Mouse (Mus musculus) heart, adult 8-10 months (tissue): ENCODE measurements around the gene Zfp961. TPM values are rescaled to one million over a fixed set of nuclear protein-coding genes. Genes with fewer than 3 reads are reported as not detected.
"Not testable (repeated sequence)": the region's sequence is repeated elsewhere in the genome, so short reads cannot be mapped to it uniquely, and the experiment has no call there.

Source experiments
- DNase-seq: peaks from one replicate; pipeline ENCODE4 v3.0.0; 2022; ENCODE audit warnings: low spot score
- total RNA-seq, 4 experiments: library from RNA; stranded (reverse); gene quantifications; 2 replicates each; pipeline ENCODE4 v1.2.4; 2022

The Zfp961 gene
- 1 to 10 TPM; 5.4 to 7.5 (median 7.0) TPM for total RNA-seq

GRCm38 (mm10) chr8:71950482-71951221 lies at the start of gene Zfp961:
Gene Zfp961, plus strand, starts transcription at chr8:71951038.
- peak; percentile 99 for DNase-seq

- not testable (repeated sequence) for DNase-seq
These were observed 47.8 kb upstream of the Zfp961 start for GRCm38 (mm10) chr8:71903084-71903483.

- no peak for DNase-seq
These were observed 44.0 kb upstream of the Zfp961 start for GRCm38 (mm10) chr8:71906809-71907208.

GRCm38 (mm10) chr8:71907798-71908257 lies 43.0 kb upstream of the Zfp961 start:
- DNase-seq, result no peak

GRCm38 (mm10) chr8:71908309-71909261 lies 42.3 kb upstream of the Zfp961 start, which contains the start of the genes Zfp882 and Zfp617:
Gene Zfp882, plus strand, starts transcription at chr8:71908608.
Gene Zfp617, plus strand, starts transcription at chr8:71908635.
- DNase-seq, result peak; percentile 92

- no peak for DNase-seq
These were observed 38.6 kb upstream of the Zfp961 start for GRCm38 (mm10) chr8:71912286-71912685.

- peak; percentile 96 for DNase-seq
These were observed 28.1 kb upstream of the Zfp961 start for GRCm38 (mm10) chr8:71922567-71923401.

- no peak for DNase-seq
These were observed 25.0 kb upstream of the Zfp961 start for GRCm38 (mm10) chr8:71925791-71926190.

GRCm38 (mm10) chr8:71926551-71926950 lies 24.3 kb upstream of the Zfp961 start:
- no peak for DNase-seq

GRCm38 (mm10) chr8:71927779-71928178 lies 23.1 kb upstream of the Zfp961 start:
- DNase-seq, result no peak

GRCm38 (mm10) chr8:71938037-71938436 lies 12.8 kb upstream of the Zfp961 start:
- not testable (repeated sequence) for DNase-seq

GRCm38 (mm10) chr8:71940293-71941208 lies 10.3 kb upstream of the Zfp961 start:
- no peak for DNase-seq

- no peak for DNase-seq
These were observed 9.1 kb upstream of the Zfp961 start for GRCm38 (mm10) chr8:71941776-71942175.

GRCm38 (mm10) chr8:71948624-71949023 lies 2.2 kb upstream of the Zfp961 start:
- no peak for DNase-seq

- DNase-seq, result no peak
These were observed 761 bp downstream of the Zfp961 start for GRCm38 (mm10) chr8:71951436-71952161.

- DNase-seq, result no peak
These were observed 1.7 kb downstream of the Zfp961 start for GRCm38 (mm10) chr8:71952489-71952888.

- DNase-seq, result not testable (repeated sequence)
These were observed 2.3 kb downstream of the Zfp961 start for GRCm38 (mm10) chr8:71952961-71953700.

- DNase-seq, result no peak
These were observed 3.8 kb downstream of the Zfp961 start for GRCm38 (mm10) chr8:71954666-71955065.

- DNase-seq, result no peak
These were observed 9.6 kb downstream of the Zfp961 start for GRCm38 (mm10) chr8:71960483-71960882.
